Mouse (Mus musculus) kidney, postnatal 14 days (tissue): ENCODE measurements around the gene Gjc3.

Experiments
- DNase-seq: peaks from one replicate; pipeline ENCODE4 v3.0.0; 2022; ENCODE audit warnings: mixed read lengths

Gjc3 gene

DNA sequence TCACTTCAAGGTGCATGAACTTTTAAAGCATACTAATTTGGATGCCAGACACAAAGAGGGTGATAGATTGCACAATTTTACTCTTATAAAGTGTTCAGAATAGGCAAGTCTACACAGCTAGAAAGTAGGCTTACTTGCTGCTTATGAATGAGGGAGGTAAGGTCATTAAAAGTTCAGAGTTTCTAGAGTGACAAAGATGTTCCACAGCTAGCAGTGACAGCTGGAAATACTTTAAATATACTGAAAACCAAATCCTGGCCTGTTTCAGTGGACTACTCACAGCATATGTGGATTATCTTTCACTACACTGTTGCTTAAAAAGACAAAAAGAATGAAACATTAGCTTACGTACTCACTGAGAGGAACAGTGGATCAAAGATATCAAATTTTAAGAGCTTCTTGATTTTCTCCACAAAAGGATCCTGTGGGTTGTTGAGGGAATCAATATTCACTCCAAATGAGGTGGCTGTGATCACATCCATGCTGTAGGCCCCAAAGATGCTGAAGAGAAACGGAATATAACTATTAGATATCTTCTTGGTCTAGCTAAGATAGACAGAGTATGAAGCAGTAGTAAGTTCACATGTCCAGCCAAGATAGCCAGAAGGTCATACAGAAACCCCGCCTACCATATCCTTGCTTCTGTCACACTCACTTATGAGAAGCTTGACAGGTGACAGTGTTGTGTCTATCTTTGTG, 53.2 kb downstream of the Gjc3 start:
- no peak for DNase-seq
